Mouse (Mus musculus) myocyte (in vitro differentiated cells): ENCODE measurements around the gene Als2cl. TPM values are rescaled to one million over a fixed set of nuclear protein-coding genes. Genes with fewer than 3 reads are reported as not detected.

ENCODE experiments used
- H3K27me3 ChIP-seq: one replicate; pipeline ENCODE4 v1.6.1; 2011; ENCODE audit not compliant: control insufficient read depth, insufficient read depth, insufficient read length
- H3K36me3 ChIP-seq: one replicate; pipeline ENCODE4 v1.6.1; 2011; ENCODE audit not compliant: control insufficient read depth, insufficient read depth
- H3K4me2 ChIP-seq: one replicate; pipeline ENCODE4 v1.6.1; 2011; ENCODE audit warnings: low read depth, control low read depth
- H3K4me3 ChIP-seq: one replicate; pipeline ENCODE4 v1.5.1; 2011; ENCODE audit warnings: mild to moderate bottlenecking, control low read depth, moderate library complexity
- H3K79me2 ChIP-seq: one replicate; pipeline ENCODE4 v1.6.1; 2011; ENCODE audit not compliant: control insufficient read depth, insufficient read depth
- H3ac ChIP-seq: one replicate; pipeline ENCODE4 v1.6.1; 2011; ENCODE audit not compliant: control insufficient read depth, insufficient read length
- CEBPB ChIP-seq: IDR thresholded peaks from 2 replicates; pipeline ENCODE4 v1.6.1; 2011; ENCODE audit warnings: mild to moderate bottlenecking, moderate library complexity; ENCODE audit not compliant: poor library complexity, insufficient read depth, severe bottlenecking
- E2F4 ChIP-seq: IDR thresholded peaks from one replicate; pipeline ENCODE4 v1.6.1; 2011; ENCODE audit warnings: mild to moderate bottlenecking, control low read depth, moderate library complexity; ENCODE audit not compliant: insufficient read depth
- MAX ChIP-seq: IDR thresholded peaks from one replicate; pipeline ENCODE4 v1.6.1; 2011; ENCODE audit warnings: low read depth, mild to moderate bottlenecking, control low read depth
- MYOD1 ChIP-seq, 3 experiments: IDR thresholded peaks; one replicate each; pipeline ENCODE4 v1.6.1; 2011; ENCODE audit warnings: control low read depth in 2 of 3, low read depth in 2 of 3, mild to moderate bottlenecking in 2 of 3, moderate library complexity in 1 of 3; ENCODE audit not compliant: insufficient read length in 2 of 3, control insufficient read depth in 1 of 3
- MYOG ChIP-seq, 3 experiments: IDR thresholded peaks; one replicate each; pipeline ENCODE4 v1.6.1; 2011; ENCODE audit warnings: control low read depth in 2 of 3, low read depth in 2 of 3, mild to moderate bottlenecking in 2 of 3; ENCODE audit not compliant: insufficient read length in 2 of 3, control insufficient read depth in 1 of 3, insufficient read depth in 1 of 3
- POLR2A ChIP-seq: IDR thresholded peaks from one replicate; pipeline ENCODE4 v1.6.1; 2011; ENCODE audit warnings: low read depth, mild to moderate bottlenecking, control low read depth, moderate library complexity; ENCODE audit not compliant: insufficient read length
- POLR2AphosphoS2 ChIP-seq: IDR thresholded peaks from one replicate; pipeline ENCODE4 v1.6.1; 2011; ENCODE audit warnings: low read depth, control low read depth; ENCODE audit not compliant: insufficient read length
- REST ChIP-seq: IDR thresholded peaks from one replicate; pipeline ENCODE4 v1.6.1; 2011; ENCODE audit warnings: mild to moderate bottlenecking, control low read depth, moderate library complexity; ENCODE audit not compliant: insufficient read depth, insufficient read length
- SRF ChIP-seq: IDR thresholded peaks from one replicate; pipeline ENCODE4 v1.6.1; 2011; ENCODE audit warnings: low read depth; ENCODE audit not compliant: control insufficient read depth, insufficient read length
- TCF12 ChIP-seq: IDR thresholded peaks from one replicate; pipeline ENCODE4 v1.6.1; 2011; ENCODE audit warnings: mild to moderate bottlenecking, control low read depth; ENCODE audit not compliant: poor library complexity, insufficient read depth, severe bottlenecking
- TCF3 ChIP-seq: IDR thresholded peaks from one replicate; pipeline ENCODE4 v1.6.1; 2011; ENCODE audit warnings: low read depth, control low read depth; ENCODE audit not compliant: insufficient read length
- USF1 ChIP-seq: IDR thresholded peaks from one replicate; pipeline ENCODE4 v1.6.1; 2011; ENCODE audit warnings: low read depth, mild to moderate bottlenecking, control low read depth, moderate library complexity
- polyA plus RNA-seq: library from polyadenylated mRNA; unstranded; fragments of >200 nt; fragmentation: generic; extraction: Trizol; gene quantifications from one replicate; pipeline ENCODE4 v1.2.1, GENCODE M21; 2012; ENCODE audit warnings: missing spikeins

The Als2cl gene
- polyA plus RNA-seq, 1 experiment, result 2.5 TPM

- Histone ChIP-seq H3K4me2 (no peak overlapping the region), H3ac (no peak overlapping the region), H3K27me3 (no peaks in the 10 kb centered on the region), H3K79me2 (no peaks in the 10 kb centered on the region), H3K36me3 (no peaks in the 10 kb centered on the region), H3K4me3 (no peak overlapping the region)
- no peak for TF ChIP-seq MYOD1 (IDR thresholded peaks at IDR 0.05; ENCODE audit: control insufficient read depth in 1 of 3, insufficient read length in 2 of 3, low read depth in 2 of 3)
- TF ChIP-seq CEBPB, result no peak
- no peak for TF ChIP-seq POLR2A
- TF ChIP-seq TCF3, result no peak
- no peak for TF ChIP-seq MAX
- TF ChIP-seq SRF, result no peak
- no peak for TF ChIP-seq USF1
- TF ChIP-seq E2F4, result no peak
- TF ChIP-seq REST, result no peak
- TF ChIP-seq POLR2AphosphoS2, result no peak
- no peak for TF ChIP-seq TCF12
- TF ChIP-seq MYOG (IDR thresholded peaks at IDR 0.05; ENCODE audit: control insufficient read depth in 1 of 3, insufficient read depth in 1 of 3, insufficient read length in 2 of 3, low read depth in 2 of 3), result no peak
Observed at GRCm38 (mm10) chr9:110890026-110890783, 10.5 kb downstream of the Als2cl start.

GRCm38 (mm10) chr9:110891077-110891828, 11.6 kb downstream of the Als2cl start:
- Histone ChIP-seq H3ac (no peak overlapping the region), H3K36me3 (no peaks in the 10 kb centered on the region), H3K4me2 (no peak overlapping the region), H3K27me3 (no peaks in the 10 kb centered on the region), H3K4me3 (no peak overlapping the region), H3K79me2 (no peaks in the 10 kb centered on the region)
- TF ChIP-seq TCF3 (no peak), E2F4 (no peak), REST (no peak), SRF (no peak), MYOD1 (IDR thresholded peaks at IDR 0.05; ENCODE audit: control insufficient read depth in 1 of 3, insufficient read length in 2 of 3, low read depth in 2 of 3) (no peak), POLR2AphosphoS2 (no peak), MAX (no peak), MYOG (IDR thresholded peaks at IDR 0.05; ENCODE audit: control insufficient read depth in 1 of 3, insufficient read depth in 1 of 3, insufficient read length in 2 of 3, low read depth in 2 of 3) (no peak), CEBPB (no peak), USF1 (no peak), TCF12 (no peak)

- no peak overlapping the region for H3K4me3 ChIP-seq
- H3K27me3 ChIP-seq, result no peaks in the 10 kb centered on the region
- no peaks in the 10 kb centered on the region for H3K36me3 ChIP-seq
- no peak for TF ChIP-seq CEBPB
- no peaks in the 10 kb centered on the region for H3K79me2 ChIP-seq
- no peak overlapping the region for H3K4me2 ChIP-seq
- no peak overlapping the region for H3ac ChIP-seq
Observed at GRCm38 (mm10) chr9:110892552-110892951, 12.9 kb downstream of the Als2cl start.

GRCm38 (mm10) chr9:110893429-110893828, 13.8 kb downstream of the Als2cl start:
- H3K27me3 ChIP-seq, result no peaks in the 10 kb centered on the region
- TF ChIP-seq SRF (no peak), MYOD1 (IDR thresholded peaks at IDR 0.05; ENCODE audit: control insufficient read depth in 1 of 3, insufficient read length in 2 of 3, low read depth in 2 of 3) (no peak), USF1 (no peak), MAX (no peak), POLR2A (no peak), E2F4 (no peak), MYOG (IDR thresholded peaks at IDR 0.05; ENCODE audit: control insufficient read depth in 1 of 3, insufficient read depth in 1 of 3, insufficient read length in 2 of 3, low read depth in 2 of 3) (no peak), POLR2AphosphoS2 (no peak)

More at GRCm38 (mm10) chr9:110893429-110893828, 13.8 kb downstream of the Als2cl start:
- Histone ChIP-seq H3ac (no peak overlapping the region), H3K4me3 (no peak overlapping the region), H3K36me3 (no peaks in the 10 kb centered on the region), H3K79me2 (no peaks in the 10 kb centered on the region), H3K4me2 (no peak overlapping the region)
